Mouse (Mus musculus): ENCODE data around the gene Crmp1.
A peak's percentile ranks its signal among the peaks of the same experiment; 100 is the strongest.

The Crmp1 gene

GRCm38 (mm10) chr5:37240550-37240949 is 1.2 kb upstream of the Crmp1 start:
- DNase-seq (ENCODE audit: low spot score), result no peak

- no peak for DNase-seq (ENCODE audit: low spot score)
Observed at GRCm38 (mm10) chr5:37241224-37241623, 516 bp upstream of the Crmp1 start.

- peak; percentile 68 for DNase-seq (ENCODE audit: low spot score)
Observed at GRCm38 (mm10) chr5:37242360-37243168, 824 bp downstream of the Crmp1 start.

GRCm38 (mm10) chr5:37243169-37243886 is 1.6 kb downstream of the Crmp1 start:
- peak; percentile 65 for DNase-seq (ENCODE audit: low spot score)

GRCm38 (mm10) chr5:37244161-37244560 is 2.4 kb downstream of the Crmp1 start:
- DNase-seq (ENCODE audit: low spot score), result peak; percentile 93

GRCm38 (mm10) chr5:37244666-37245242 is 3.0 kb downstream of the Crmp1 start:
- DNase-seq (ENCODE audit: low spot score), result peak; percentile 68

GRCm38 (mm10) chr5:37245651-37246050 is 3.9 kb downstream of the Crmp1 start:
- peak; percentile 87 for DNase-seq (ENCODE audit: low spot score)

GRCm38 (mm10) chr5:37246138-37246910 is 4.6 kb downstream of the Crmp1 start:
- DNase-seq (ENCODE audit: low spot score), result peak; percentile 76

GRCm38 (mm10) chr5:37247456-37247855 is 5.7 kb downstream of the Crmp1 start:
- peak; percentile 55 for DNase-seq (ENCODE audit: low spot score)

GRCm38 (mm10) chr5:37248870-37249269 is 7.1 kb downstream of the Crmp1 start:
- no peak for DNase-seq (ENCODE audit: low spot score)

GRCm38 (mm10) chr5:37251596-37251995 is 9.9 kb downstream of the Crmp1 start:
- no peak for DNase-seq (ENCODE audit: low spot score)

- no peak for DNase-seq (ENCODE audit: low spot score)
Observed at GRCm38 (mm10) chr5:37252101-37252804, 10.5 kb downstream of the Crmp1 start.

GRCm38 (mm10) chr5:37254523-37254922 is 12.8 kb downstream of the Crmp1 start:
- peak; percentile 33 for DNase-seq (ENCODE audit: low spot score)

GRCm38 (mm10) chr5:37256823-37257222 is 15.1 kb downstream of the Crmp1 start:
- DNase-seq (ENCODE audit: low spot score), result no peak

GRCm38 (mm10) chr5:37257243-37257642 is 15.5 kb downstream of the Crmp1 start:
- no peak for DNase-seq (ENCODE audit: low spot score)

GRCm38 (mm10) chr5:37261734-37262133 is 20.0 kb downstream of the Crmp1 start:
- peak; percentile 41 for DNase-seq (ENCODE audit: low spot score)

- peak; percentile 91 for DNase-seq (ENCODE audit: low spot score)
Observed at GRCm38 (mm10) chr5:37263816-37264215, 22.1 kb downstream of the Crmp1 start.

GRCm38 (mm10) chr5:37281021-37281420 is 39.3 kb downstream of the Crmp1 start:
- peak; percentile 76 for DNase-seq (ENCODE audit: low spot score)

GRCm38 (mm10) chr5:37288374-37288773 is 46.6 kb downstream of the Crmp1 start:
- peak; percentile 71 for DNase-seq (ENCODE audit: low spot score)

GRCm38 (mm10) chr5:37289236-37289635 is 47.5 kb downstream of the Crmp1 start:
- DNase-seq (ENCODE audit: low spot score), result peak; percentile 68

- DNase-seq (ENCODE audit: low spot score), result no peak
Observed at GRCm38 (mm10) chr5:37290983-37291382, 49.2 kb downstream of the Crmp1 start.

Data from MN1 (cell line).